Mouse (Mus musculus): ENCODE measurements around the gene Dnah17. TPM values are rescaled to one million over a fixed set of nuclear protein-coding genes. Genes with fewer than 3 reads are reported as not detected.

Dnah17 gene
- total RNA-seq, 2 experiments from 2014 or later: 0.05 to 0.10 TPM

DNA sequence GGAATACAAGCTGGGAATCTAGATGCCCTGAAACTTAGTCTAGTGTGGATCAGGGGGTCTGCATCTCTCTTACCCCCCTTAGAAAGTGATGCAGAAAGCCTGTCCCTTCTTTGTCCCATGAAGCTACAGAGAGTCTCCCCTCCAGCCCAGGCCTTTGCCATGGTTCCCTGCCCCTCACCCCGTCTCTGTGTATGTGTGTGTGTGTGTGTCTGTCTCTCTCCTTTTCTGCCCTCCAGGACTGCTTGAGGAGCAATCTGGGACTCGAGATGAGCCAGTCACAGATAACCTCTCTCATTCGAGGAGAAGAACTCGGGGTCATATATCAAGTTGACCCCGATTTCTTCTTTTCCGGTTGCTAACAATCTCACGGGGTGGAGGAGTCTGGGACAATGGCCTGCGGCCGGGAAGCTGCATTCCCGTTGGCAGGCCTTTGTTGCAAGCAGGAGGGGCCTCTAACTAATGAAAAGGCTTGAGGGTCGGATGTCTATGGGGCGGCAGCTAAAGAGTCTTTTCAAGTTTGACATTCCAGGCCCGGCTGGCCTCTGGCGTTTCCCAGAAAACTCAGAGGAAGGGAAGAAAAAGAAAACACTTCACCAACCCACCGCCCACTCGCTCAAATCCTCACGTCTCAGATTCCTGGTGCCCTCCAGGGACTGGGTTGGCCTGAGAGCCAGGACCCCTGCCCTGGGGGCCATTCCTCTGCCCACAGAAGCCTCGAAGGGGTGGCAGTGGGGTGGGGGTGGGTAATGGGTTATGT is 155.0 kb downstream of the Dnah17 start:
- DNase-seq (ENCODE audit: low spot score in 2 of 2): no peak

DNA sequence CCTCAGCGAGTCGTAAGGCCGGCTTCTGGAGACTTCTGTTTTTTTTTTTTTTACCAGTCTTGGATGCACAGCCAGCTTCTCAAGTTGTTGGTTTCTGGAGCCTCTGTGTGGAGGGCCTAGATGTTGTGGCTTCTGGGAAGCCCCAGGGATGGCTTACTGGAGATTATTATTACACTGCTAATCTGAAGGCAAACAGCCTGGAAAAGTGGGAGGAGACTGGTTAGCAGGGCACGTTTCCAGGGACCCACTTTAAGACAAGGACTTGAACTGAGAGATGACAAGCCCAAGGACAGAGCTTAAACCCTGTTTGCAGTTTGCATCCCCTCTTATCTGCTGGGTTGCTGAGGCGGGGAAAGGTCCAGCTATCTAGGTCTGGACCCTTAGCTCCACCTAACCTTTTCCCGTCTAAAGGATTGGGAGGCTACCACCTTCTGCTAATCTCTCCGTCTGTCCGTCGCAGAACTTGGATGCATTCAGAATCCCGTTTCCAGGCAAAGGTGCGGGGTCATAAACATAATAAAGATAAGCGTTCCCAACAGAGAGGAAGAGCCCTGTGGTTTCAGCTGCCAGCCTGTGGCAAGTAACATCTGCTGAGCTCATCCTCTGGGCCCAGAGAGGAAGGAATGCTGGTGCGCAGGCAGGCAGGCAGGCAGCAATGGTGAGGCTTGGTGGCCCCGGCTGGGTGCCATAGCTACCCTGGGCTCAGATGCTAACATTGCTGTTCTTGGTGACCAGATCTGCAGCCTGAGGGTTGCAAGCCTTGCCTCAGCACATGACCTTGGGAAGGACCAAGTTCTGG is 155.9 kb downstream of the Dnah17 start:
- DNase-seq (ENCODE audit: low spot score in 2 of 2): no peak

DNA sequence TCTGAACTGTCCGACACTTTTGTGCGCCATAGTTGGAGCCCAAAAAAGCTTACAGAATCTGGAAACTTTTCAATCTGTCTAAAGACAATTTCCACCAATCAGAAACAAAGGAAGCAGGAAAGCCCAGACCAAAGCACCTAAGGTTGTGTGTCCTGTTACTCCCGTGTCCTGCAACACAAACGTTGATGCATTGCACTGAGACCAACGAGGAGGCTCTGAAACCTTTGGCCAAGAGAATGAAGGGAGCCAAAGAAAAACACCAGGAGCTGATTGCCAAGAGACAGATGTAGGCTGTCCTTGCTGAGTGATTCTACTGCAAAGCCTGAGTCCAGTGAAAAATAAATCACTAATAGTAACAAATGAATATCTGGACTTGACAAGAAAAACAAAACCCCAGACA is 156.9 kb downstream of the Dnah17 start:
- DNase-seq (ENCODE audit: low spot score in 2 of 2): no peak

DNA sequence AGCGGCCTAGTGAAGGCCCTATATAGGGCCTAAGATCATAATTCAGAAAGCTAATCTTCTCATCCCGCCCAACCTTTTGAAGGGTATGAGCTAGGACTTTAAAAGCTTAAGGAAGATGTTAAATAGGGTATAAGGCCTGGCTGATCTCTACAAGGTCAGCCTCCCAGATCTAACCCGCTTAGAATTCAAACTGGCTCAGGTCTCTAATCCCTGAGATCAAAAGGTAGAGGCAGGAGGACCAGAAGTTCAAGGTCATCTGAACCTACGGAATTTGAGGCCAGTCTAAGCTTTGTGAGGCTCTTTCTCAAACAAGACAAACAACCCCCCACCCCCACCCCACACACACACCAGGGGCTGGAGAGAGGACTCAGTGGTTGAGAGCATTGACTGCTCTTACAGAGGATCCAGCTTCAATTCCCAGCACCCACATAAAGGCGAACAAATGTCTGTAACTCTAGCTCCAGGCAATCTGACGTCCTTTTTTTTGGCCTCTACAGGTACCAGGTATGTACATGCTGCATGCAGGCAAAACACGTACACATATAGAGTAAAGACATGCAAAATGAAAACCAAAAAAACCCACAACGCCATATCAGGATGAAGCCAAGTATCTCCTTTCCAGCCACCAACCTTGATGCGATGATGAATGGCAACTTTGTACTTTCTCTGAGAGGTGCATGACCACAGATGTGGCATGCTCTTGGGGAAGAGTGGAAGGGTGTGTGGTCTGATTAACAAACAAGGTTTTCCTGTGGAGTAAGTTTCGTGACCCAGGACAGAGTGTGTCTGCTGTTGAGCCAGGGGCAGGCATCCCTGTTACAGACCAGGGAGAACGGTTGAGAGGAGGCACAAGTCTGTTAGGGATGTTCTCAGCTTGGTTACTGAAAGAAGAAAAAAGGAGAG is 157.5 kb downstream of the Dnah17 start:
- DNase-seq (ENCODE audit: low spot score in 2 of 2): no peak

Small RNA genes within 50 kb of the gene (microRNA-seq; reads per million reads assigned to microRNA genes)
- gene Mir6933: not detected

Other genes starting within 250 kb of the Dnah17 start
- gene Socs3, start 160.6 kb downstream of the Dnah17 start, total RNA-seq (2021): 10 to 100 TPM; 14.0 to 14.8 TPM
- 10 to 100 TPM; 21.6 to 24.6 TPM for gene Pgs1, start 144.3 kb downstream of the Dnah17 start, total RNA-seq (2021)
- 10 to 100 TPM; 28.4 to 32.2 TPM for gene Cyth1, start 118.0 kb upstream of the Dnah17 start, total RNA-seq (2021)
- 10 to 100 TPM; 14.8 to 16.6 TPM for gene Usp36, start 159.6 kb upstream of the Dnah17 start, total RNA-seq (2021)
- gene Cep295nl, start 211.9 kb upstream of the Dnah17 start, total RNA-seq (2021): 1 to 10 TPM; 3.2 to 4.3 TPM
- gene Timp2, start 225.1 kb upstream of the Dnah17 start, total RNA-seq (2021): 100 to 1,000 TPM; 211 to 244 TPM

Measured in gastrocnemius, postnatal 4 days (tissue).